Mouse (Mus musculus) right cerebral cortex, adult 2 months (tissue): Measurements from ENCODE around the gene Slc26a9.

Experiments used
- DNase-seq, 2 experiments: peaks; one replicate each; pipeline ENCODE4 v3.0.0; 2021 to 2022; ENCODE audit warnings: low spot score in 2 of 2

Slc26a9 gene

DNA sequence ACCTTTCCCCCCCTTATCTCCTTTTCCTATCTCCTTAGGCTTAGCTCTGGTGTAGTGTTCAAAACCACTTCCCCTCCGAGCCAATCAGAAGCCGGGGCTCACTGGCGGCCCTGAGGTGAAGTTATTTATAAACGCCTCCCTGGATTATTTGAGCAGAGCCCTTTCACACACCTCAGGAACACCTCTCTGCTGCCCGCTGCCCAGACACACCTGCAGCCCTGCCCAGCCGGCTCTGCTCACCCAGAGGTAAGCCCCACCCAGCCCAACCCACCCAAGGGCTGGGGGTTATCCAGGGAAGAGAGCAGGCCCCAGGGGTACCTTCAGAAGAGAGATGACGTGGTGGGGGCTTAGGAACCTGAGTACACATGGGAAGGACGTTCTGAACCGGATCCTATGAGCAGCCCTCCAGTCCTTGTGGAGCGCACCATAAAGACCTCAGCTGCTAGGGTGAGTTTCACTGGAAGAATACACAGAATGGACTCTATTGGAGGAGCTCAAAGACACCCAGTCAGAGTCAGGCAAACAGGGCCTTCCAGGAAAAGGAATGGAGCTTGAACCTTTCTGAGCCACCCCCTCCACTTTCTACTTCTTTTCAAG lies at the start of gene Slc26a9:
TSS of gene Slc26a9 (plus strand) at position 155 of the 597 bp plus-strand sequence.
- DNase-seq = no peak

GRCm38 (mm10) chr1:131695308-131695707 lies 48.5 kb upstream of the Slc26a9 start:
- DNase-seq = no peak

DNA sequence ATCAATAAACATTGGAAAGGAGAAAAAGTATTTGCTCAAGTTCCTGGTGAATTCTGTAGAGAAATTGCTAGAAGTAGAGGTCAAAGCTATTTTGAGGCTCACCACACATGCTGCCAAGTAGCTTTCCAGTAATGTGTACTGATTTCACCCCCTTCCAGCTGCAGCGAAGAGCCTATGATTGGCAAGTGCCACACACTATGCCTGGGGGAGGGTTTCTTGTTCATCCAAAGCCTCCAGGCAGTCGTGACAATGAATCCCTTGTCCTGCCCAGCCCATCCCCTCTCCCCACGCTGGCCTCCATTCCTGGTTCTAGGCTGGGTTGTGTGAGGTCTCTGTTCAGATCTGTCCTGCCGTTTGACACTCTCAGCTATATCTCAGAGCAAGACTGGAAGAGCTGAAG lies 47.5 kb upstream of the Slc26a9 start:
- DNase-seq = no peak

DNA sequence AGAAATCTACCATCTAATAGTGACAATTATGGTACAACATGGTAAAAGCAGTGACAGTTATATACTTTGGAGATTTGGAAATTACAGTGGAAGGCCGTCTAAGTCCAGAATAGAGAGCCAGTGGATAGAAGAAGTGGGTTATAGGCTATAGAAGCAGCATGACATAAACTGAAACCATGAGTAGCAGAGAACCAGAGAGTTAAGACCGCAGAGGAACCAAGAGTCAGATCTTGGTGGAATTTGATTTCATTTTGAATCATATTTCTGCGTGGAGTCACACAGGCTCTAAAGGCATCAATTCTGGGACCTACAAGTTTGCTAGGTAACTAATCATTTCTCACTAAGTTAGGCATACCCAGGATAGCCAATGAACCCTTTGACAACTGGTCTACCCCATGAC lies 45.1 kb upstream of the Slc26a9 start:
- DNase-seq = no peak

DNA sequence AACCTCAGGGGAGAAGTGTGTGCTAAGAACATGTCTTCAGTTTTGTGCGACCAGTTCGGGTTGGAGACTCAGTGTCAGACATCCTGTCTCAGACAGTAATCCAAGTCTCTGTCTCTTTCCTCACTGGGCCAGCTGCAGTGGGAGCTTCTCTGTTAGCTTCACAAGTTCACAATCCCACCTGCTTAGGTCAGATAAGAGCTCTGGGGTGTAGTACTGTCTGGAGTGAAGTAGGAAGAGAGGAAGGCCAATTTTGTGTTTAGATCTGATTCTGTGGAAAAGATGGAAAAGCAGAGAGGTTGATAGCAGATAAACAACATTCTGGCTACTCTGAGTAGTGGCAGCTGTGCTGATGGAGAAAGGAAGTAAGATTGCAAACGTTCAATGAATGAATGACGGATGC lies 44.2 kb upstream of the Slc26a9 start:
- no peak for DNase-seq

DNA sequence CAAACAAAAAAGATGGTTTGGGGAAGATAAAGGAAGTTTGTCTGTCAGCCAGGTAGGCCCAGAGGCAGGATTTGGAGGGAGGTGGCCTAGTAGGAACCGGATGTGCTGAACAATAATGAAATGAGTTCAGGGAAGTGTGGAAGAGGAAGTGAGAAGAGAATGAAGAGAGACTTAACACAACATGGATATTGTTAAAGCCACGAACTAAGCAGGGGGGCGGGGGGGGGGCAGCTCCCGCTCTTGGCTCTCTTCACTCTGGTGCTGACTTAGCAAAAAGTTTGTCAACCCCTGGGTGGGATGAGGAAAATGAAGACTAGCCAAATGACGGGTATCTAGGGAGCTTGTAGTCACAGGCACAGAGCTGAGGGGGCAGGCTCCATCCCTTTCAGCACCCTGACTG lies 43.4 kb upstream of the Slc26a9 start:
- no peak for DNase-seq

GRCm38 (mm10) chr1:131701391-131701790 lies 42.4 kb upstream of the Slc26a9 start:
- DNase-seq = no peak

- no peak for DNase-seq
Observed at GRCm38 (mm10) chr1:131702094-131702766, 41.6 kb upstream of the Slc26a9 start.

- DNase-seq = no peak
Observed at GRCm38 (mm10) chr1:131703482-131703881, 40.3 kb upstream of the Slc26a9 start.

- DNase-seq = peak; percentile 51 to 58
Observed at GRCm38 (mm10) chr1:131708338-131708737, 35.5 kb upstream of the Slc26a9 start.

- DNase-seq = no peak
Observed at GRCm38 (mm10) chr1:131711518-131711917, 32.3 kb upstream of the Slc26a9 start.

DNA sequence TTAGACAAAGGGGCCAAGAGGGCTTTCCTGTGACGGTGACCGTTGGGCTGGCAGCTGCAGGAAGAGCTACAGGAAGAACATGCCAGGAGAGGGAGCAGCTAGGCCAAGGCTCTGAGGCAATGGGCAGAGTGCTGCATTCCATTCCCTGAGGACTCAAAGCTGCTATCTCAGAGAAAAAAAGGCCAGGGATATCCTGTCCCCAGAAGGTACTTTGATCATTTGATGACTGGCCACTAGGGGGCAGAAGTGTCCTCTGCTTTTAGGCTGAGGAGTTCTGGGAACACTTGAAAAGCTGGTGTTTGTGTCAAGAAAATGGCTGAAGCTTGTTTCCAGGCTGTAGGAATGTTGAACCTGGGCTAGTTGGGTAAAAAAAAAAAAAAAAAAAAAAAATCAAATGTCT lies 31.4 kb upstream of the Slc26a9 start:
- peak; percentile 88 to 95 for DNase-seq

- DNase-seq = no peak
Observed at GRCm38 (mm10) chr1:131714388-131715337, 29.2 kb upstream of the Slc26a9 start.

DNA sequence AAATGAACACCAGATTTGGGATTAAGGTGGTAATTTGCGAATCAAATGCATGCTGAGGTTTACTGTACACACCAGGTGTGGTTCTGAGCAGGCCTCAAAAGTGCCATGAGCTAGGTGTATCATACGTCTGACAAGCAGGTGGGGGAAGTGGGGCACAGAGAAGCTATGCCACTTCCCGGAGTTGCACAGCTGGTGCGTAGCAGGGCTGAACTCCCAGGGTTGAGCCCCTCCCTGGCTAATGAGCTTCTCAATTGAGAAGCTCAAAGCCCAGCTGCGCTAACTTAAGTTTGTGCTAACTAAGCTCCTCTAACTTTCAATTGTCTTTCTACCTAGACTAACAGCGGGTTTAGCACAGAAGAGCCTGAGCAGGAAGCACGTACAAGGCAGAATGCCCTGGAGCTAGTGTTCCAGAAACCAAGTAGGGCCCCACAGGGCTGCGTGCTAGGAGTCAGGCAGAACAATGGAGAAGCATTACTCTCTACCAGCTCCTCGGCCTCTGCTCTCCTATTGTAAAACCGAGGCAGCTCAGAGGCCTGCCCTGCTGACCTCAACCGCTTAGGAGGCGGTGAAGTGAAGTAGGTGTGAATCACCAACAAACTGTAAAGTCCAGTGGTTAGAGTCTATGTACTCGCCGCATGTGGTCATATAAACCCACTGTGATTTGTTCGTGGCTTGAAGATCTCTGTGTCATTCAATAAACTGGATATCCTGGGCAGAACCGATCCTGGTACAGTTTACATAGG lies 24.7 kb upstream of the Slc26a9 start:
- DNase-seq = no peak

DNA sequence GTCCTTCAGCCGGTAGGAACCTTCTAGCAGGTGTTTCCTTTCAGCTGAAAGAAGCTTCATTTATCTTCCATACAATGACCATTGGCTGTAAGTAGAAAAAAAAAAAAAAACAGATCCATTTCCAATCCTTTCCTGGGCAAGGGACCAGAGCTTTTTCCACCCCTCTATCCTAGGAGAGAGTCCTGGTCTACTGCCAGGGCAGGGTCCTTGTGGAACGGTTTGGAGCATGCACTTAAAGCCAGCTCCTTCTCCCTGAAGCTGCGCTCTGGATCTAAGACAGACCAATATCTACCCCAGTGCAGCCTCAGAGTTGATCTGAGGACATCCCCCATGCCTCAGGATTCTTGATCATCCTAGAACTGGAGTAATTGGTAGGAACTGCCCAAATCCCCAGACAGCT lies 21.8 kb upstream of the Slc26a9 start:
- DNase-seq = no peak

GRCm38 (mm10) chr1:131723549-131723948 lies 20.3 kb upstream of the Slc26a9 start:
- no peak for DNase-seq

- DNase-seq = no peak
Observed at GRCm38 (mm10) chr1:131726586-131726985, 17.2 kb upstream of the Slc26a9 start.

DNA sequence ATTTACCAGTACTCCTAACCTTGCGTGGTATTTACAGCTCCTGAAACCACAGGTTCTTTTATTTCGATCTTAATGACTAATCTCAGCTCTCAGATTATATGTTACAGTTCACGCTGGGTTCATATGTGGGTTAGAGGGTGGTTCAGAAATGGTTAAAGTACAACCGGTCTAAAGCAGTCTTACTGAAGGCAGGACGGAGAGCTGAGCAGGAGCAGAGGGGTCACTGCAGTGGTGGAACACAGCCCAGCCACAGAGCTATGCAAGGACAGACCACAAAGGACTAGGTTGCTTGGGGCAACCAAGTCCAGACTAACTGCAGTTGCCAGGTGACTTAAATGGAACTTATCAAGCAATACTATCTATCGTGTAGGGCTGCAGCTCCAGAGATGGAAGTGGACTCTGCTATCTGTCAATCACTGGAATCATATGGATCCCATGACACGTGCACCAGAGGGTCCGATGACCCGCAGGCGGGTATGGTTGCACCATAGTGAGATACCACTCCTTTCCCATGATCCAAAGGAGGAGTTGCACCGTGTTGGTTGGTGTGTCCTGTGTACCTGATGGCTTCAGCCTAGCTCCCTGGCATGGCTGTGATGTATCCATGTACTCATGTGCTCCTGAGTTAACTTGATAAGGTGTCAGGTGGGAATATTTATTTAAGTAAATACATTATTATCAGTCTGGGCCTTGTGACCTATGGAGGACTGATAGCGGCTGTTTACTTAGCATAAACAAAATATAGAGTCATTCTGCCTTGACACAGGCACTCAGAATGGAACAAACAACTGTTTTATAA lies 13.0 kb upstream of the Slc26a9 start:
- no peak for DNase-seq

GRCm38 (mm10) chr1:131733474-131734180 lies 10.2 kb upstream of the Slc26a9 start:
- no peak for DNase-seq

DNA sequence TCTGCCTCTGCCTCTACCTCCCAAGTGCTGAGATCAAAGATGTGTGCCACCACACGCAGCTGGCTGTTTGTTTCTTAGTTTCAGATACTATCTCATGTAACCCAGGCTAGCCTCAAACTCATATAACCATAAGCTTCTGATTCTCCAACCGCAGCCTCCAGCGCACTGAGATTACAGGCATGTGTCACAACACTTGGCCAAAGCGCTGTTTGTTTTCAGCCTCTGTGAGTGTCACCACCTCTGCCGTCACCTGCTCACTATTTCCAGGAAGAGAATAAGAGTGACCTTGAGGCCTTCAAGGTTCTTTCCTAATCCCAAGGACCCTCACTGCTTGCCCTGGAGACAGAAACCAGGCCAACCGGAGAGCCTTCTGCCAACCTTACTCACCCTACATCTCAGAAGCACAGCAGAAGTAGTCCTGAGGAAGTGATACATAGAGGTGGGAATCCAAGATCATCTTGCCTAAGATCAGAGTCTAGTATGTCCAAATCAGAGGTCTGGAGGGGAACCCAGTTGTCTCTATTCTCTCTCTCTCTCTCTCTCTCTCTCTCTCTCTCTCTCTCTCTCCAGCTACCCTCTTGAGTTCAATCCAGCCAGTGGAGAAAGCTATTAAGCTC lies 9.1 kb upstream of the Slc26a9 start:
- no peak for DNase-seq
